Mouse (Mus musculus) forelimb bud, embryonic 11.5 days (tissue): ENCODE data around the gene Upk3a.
"Not testable (repeated sequence)": the region's sequence is repeated elsewhere in the genome, so short reads cannot be mapped to it uniquely, and the experiment has no call there.

Experiments
- DNase-seq: peaks from one replicate; pipeline ENCODE4 v3.0.0-alpha.2; 2012; ENCODE audit warnings: low read depth, low spot score

The Upk3a gene

DNA sequence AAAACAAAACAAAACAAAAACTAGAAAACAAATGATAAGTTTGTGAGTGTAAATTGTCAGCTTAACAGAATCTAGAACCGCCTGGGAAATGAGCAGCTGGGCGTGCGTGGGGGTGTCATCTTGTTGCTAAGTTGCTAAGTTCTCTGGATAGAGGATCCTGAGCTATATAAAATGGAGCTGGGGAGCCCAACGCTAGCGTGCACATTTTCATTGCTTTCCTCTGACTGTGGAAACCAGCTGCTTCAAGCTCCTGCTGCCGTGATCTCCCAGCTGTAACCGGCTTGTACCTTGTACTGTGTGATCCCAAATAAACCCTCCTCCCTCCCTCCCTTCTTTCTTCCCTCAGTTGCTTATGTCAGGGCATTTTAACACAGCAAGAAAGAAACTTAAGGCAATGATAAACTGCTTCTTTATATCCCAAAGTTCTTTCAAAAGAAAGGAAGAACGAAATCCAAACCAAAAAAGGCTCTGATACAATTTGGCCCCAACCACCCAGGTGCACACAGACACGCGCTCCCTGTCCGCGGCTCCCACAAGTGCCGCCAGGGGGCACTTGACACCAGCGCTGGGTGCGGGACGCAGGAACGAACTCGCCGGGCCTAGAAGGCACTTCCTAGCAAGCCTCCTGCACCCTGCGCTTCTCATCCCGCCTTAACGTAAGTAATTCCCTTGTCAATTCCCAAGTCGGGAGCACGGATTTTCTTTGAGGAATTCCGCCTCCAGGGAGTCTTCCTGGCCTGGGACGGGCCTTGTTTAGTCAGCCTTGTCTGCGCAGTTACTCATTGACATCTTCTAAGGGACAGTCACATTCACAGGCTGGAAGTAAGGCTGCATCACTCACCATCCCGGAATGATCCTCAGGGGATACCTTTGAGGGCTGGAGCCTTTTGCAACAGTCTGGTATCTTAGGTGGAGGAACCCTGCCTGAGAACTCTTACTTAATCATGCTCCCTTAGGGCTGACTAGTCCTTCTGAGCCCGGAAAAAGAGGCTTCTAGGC, 15.7 kb upstream of the Upk3a start:
- peak; percentile 65 for DNase-seq

DNA sequence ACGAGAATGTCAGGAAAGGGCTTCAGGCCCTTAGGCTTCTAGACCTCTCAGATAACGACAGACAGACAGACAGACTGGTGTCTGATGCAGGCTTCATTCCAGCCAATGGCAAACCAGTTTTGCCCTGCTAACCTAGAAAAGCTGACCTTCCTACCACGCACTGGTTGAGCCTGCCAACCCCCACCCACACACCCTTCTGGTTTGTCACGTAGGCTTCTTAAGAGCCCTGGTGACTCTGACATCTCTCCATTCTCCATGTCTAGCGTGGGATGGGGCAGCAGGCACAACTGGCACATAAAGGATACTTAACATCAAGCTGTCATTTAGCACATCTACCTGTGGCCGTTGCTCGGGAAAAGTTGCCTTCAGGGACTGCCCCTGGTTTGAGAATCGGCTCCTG, 7.3 kb upstream of the Upk3a start:
- no peak for DNase-seq

DNA sequence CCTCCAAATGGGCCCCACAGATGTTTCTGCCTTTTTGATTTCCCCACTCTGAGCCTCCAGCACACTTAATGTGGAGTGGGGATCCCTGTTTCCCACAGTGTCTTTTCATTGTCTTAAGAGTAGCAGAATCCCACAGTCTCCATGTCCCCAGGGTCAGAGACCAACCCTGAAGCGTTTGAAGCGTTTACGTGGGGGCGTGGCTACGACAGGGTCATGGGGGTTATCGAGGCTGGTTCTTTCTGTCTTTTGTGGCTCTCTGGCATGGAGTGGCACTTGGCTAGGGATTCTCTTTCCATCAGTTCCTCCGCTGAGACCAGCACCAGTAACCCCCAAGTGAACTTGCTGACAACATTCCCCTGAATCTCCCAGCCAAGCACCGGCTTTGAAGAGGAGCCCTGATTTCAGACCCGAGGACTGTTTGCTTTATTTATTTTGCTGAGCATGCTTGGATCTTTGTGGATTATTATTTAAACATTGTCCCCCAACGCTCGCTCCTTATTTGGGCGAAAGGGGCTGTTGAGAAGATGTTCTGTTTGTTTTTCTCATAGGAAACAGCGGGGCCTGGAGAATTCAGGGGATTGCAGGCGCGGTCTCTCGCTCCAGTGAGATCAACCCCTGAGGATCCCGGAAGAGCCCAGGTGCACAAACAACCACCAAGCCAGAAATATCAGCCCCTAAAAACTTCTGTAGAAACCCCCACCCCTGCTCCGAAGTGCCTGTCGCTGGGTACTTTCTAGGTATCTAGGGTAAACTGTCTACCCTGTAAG, 4.9 kb upstream of the Upk3a start:
- DNase-seq: no peak

DNA sequence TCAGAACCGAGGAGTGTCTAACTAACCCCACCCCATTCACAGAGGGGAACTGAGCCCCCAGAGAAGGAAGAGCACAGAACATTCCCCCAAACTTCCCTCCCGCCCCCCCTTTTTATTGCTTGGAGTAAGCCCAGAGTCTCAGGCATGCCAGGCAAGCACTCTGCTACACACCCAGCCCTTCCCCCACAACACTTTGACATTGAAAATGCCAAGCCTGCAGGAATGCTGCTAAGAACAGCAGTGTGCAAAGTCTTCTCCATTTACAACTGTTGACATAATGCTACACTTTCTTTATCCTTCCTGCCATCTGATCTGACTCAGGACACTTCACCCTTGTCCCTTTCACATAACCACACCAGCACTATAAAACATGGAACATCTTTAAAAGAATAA, 4.3 kb upstream of the Upk3a start:
- DNase-seq: no peak

DNA sequence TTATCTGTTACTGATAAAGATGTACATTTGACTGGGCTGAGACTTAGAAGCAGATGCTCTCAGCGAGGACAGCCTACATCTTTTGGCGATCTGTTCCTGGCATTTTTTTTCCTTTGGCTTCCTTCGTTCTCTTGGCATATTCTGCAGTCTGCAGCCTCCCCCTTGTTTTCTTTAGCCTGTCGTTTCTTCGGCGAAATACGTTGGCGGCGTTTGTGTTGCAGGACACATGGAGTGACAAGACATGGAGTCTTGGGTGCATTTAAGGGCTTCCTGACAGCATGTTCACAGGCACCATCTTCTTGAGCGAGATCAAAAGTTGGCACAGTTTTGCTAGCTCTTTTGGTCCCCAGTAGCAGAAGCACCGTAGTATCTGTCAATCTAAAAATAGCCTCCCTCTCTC, 1.2 kb upstream of the Upk3a start:
- no peak for DNase-seq

DNA sequence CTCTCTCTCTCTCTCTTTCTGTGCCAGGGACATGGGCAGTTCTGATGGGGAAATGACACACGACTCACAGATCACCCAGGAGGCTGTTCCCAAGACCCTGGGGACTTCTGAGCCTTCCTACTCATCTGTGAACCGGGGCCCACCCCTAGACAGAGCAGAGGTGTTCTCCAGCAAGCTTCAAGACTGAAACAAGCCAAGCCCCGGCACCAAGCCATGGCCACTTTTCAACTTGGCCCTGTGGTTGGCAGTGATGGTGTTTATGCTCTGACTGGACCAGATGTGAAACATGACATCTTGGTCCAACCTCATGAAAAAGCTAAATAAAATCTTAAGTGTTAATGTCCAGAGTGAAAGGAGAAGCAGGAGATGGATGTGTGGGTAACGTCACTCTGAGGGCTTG, 5.3 kb downstream of the Upk3a start:
- no peak for DNase-seq

DNA sequence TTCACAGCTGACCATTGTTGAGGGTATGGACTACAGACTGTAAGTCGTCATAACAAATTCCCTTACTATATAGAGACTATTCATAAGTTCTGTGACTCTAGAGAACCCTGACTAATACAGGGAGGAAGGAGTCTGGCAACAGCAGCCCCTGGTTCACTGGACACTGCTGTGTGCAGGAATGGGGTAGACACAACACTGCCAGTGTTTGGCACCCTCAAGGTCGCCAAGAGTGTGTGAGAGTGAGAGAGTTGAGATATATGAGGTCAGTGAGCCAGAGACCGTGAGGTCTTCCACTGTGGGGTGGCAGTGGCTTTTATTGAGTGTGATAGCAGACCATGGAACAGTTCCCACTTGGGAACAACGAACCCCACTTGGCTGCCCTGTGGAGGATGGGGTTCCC, 9.3 kb downstream of the Upk3a start:
- DNase-seq: no peak

DNA sequence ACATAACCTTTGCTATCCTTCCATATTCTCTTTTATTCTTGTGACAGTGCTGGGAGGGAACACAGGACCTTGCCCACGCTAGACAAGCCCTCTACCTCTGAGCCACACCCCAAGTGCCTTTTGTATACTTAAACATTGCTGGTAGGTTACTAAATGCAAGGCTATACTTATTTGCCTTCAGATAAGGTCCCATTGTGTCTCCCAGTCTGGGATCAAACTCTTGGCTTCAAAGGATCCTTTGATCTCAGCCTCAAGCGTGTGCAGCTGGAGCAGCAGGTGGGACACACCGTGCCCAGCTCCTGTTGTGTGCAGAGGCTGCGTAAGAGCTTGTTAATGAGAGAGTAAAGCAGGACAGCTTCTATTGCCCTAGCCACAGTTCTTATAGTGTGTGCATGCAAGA, 10.8 kb downstream of the Upk3a start:
- no peak for DNase-seq

DNA sequence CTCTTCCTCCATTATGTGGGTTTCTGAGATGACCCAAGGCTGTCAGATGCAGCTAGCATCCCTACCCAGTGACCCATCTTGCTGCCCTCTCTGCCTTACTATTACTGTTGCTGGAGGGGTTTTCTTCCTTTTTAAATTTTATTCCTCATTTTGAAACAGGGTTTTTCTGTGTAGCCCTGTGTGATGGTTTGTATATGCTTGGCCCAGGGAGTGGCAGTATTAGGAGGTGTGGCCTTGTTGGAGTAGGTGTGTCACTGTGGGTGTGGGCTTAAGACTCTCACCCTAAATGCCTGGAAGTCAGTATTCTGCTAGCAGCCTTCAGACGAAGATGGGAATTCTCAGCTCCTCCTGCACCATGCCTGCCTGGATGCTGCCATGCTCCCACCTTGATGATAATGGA, 11.7 kb downstream of the Upk3a start, which contains the start of gene Fam118a:
TSS of gene Fam118a (plus strand) at position 301 of the 400 bp plus-strand sequence.
- not testable (repeated sequence) for DNase-seq

DNA sequence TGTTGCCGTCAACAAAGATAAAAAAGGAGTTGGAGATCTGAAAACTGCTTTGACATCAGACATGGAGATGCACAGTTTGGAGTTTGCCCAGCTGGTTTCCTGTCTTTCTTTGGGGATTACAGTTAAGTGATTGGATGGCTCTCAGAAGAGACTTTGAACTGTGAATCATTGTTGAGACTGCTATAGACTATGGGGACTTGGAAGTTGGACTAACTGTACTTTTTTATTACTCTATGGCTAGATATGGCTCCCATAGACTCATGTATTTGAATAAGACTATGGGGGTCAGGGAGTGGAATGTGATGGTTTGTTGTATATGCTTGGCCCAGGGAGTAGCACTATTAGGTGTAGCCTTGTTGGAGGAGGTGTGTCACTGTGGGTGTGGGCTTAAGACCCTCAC, 13.7 kb downstream of the Upk3a start:
- DNase-seq: not testable (repeated sequence)

DNA sequence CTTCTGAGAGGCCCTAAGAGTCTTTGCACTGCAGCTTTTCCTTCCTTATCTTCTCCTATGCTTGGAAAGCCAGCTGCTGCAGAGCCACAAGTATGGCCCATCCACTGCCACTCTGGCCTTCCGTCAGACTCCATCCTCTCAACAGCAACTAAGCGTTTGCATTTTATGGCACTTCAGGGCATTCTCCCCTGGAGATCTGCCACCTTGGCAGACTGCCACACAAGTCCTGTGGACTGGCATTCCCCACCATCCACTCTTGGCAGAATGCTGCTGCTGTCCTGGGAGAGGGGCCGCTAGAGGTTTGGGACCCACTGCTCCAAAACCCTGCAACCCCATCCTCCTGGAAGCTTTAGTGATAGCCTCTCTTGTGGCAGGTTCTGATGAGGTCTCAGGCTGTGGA, 14.9 kb downstream of the Upk3a start:
- DNase-seq: no peak

DNA sequence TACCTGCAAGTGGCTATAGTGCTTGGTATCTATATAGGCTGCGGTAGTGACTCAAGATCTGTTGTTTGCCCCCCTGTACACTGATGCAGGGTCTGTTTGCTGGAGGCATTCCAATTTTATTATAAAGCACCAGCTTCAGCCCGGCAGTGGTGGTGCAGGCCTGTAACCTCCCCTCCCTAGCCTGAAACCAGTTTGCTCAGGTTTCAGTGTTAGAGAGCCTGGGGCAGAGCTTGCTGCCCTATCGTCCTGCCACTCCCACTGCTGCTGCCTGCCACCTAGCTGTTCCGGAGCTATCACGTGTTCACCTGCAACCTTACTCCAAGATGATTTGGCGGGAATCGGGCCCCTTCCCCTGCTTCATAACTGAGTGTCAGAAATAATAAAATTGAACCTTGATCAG, 17.0 kb downstream of the Upk3a start:
- DNase-seq: not testable (repeated sequence)

DNA sequence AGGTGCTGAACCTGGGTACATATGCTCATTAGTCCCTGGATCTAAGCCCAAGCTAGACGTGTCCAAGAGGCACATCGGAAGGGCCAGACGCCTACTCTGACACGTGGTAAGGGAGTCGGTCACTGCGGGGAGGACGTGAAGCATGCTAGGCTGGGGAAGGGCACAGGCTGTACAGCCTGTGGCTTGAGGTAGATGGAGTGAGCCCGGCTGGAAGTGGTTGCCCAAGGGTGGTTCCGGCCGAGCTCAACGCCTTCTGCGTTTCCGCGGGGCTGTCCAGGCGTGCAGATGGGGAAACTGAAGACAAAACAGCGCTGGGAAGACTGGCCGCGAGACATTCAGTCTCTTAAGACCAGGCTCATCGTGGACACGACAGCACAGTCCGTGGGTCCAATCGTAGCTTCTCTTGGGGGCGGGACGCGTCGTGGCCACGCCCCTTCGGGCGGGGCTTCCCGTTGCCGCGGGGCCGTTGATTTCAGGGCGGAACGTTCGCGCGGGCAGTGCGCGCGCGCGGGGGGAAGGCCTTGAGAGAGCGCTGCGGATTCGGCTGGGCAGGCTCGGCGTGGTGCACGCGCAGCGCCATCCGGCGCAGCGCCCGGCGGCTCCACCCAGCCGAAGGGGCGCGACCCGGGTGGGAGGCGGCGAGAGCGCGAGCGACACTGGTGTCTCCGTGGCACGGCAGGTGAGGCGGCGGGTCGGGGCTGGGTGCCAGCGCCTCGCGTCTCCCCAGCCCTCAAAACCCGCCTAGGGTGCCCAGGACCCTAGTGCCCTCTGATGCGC, 19.8 kb downstream of the Upk3a start:
- peak; percentile 98 for DNase-seq

DNA sequence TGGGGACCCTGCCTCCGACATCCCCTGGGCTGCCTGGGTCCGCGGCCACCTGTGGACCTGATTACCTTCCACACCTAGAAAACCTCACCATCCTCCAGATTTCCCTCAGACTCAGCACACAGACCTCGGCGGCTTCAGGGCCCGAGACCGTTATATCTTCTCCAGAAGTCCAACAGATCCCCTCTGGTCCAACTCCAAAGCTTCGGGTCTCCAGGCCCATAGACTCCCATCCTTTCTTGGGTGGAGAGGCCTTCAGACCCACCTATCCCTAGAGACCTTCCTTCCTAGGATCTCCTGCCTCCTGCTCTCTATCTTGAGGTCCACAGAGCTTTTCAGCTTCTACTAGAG, 20.4 kb downstream of the Upk3a start:
- no peak for DNase-seq

DNA sequence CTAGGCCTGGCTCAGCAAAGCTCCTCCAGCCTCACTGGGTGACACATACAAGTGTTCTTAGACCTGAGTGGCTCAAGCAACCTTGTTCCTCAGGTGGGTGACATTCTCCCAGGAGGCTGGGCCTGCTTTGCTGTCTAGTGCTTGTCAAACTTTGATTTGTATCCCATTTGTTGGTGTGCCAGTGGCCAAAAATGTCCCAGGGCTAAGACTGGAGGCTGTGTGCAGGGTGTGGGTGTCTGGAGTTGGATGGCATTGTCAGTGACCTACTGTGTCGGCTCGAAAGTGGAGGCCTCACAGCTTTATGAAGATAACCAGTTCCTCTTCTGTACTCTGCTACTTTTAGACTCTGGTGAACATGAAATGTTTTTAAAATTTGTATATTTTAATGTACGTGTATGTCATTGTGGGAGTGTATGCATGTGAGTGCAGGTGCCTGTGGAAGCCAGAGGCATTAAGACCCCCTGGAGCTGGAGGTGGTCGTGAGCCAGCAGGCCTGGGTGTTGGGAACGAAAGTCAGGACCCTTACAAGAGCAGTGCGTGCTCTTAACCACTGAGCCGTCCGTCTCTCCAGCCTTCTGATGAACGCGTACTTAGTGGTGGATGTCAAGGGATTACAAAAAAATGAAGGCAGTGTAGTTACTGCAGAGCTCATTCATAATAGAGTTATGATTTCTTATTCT, 24.7 kb downstream of the Upk3a start:
- DNase-seq: no peak

DNA sequence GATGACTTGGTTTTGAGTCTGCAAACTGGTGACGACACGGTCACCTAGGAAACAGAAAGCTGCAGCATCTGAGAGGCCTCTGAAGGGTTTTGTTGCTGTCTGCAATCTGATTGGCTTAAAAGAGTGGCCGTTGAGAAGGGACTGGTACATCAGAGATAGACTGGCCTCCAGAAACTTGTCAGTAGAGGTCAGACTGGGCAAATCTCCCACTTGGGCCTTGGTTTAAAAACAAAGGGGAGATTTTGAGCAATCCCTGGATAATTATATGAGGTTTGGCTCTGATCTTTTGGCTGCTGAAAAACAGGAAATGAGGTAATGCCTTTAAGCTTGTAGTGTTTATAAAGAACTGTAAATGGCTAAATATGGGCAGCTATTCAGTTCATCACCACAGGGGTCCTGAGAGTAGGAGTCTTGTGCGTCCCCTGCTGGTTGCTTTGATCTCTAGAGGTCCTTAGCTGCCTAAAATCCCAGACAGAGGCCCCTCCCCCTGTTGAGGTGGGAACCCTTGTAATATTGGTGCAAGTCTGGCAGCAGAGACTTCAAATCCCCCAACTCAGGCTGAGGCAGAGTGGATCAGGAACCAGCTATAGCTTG, 25.5 kb downstream of the Upk3a start:
- peak; percentile 72 for DNase-seq

DNA sequence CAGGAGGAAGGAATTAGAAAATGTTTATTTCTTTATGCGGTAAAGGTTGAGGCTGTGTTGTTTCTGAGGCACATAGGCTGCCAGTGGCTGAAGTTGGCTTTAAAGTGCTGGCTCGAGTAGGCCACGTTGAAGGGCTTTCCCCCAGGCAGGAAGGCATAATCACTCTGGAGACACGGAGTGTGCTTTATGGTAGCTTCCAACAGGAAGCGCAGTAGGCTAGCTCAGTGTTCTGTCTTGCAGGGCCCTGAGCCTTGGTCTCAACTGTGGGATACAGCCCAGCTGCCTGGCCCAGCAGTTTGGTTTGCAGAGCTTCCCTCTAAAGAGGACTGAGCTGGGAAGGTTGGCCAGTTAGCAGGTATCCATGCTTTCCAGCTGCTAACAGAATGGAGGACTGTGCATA, 26.2 kb downstream of the Upk3a start:
- DNase-seq: no peak

DNA sequence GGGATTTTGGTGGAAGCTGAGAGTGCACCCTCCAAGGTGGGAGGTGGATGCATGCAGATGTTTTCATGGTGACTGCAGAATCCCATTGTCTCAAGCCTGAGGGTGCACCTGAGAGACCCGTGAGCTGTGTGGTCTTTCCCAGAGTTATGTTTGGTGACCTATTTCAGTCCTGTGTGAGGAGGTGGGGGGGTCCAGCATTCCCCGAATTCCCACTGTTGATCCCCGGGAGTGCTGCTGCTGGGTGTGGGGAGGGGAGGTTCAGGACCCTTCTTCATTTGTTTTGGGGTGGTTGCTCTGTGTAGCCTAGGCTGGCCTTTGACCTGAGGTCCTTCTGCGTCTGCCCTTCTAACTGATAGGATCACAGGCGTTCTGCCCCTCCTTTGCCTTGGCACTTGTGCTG, 26.8 kb downstream of the Upk3a start:
- DNase-seq: no peak

DNA sequence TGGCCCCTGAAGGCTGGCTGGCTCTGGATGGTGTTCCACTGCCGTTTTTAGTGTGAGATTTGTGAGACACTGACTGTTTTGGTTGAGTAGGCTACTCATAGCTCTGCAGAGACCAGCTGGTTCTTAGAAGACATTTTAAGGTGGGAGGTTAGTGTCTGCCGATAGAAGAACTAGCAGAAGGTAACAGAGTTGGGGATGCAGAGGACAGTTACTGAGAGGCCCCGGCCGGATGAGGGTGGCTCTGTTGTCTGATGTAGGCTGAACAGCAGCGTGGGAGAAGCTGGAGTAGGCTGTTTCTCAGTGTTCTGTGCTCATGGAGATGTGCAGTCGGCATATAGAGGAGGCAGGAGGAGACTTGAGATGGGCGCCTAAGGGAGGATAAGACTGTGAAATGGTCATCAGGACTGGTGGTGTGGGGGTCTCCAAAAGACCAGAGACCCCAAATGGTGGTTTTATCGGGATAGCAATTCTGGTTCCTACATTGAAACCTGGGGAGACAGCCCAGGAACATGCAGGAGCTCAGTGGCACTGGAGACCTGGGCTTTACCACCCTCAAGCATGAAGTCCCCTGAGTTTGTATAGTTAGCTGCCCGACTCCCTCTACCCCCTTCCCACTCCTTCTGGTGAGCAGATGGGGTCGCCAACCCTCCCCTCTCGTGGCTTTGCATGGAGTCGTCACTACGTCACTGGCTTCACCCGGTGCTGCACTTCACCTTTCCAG, 29.4 kb downstream of the Upk3a start:
- no peak for DNase-seq

DNA sequence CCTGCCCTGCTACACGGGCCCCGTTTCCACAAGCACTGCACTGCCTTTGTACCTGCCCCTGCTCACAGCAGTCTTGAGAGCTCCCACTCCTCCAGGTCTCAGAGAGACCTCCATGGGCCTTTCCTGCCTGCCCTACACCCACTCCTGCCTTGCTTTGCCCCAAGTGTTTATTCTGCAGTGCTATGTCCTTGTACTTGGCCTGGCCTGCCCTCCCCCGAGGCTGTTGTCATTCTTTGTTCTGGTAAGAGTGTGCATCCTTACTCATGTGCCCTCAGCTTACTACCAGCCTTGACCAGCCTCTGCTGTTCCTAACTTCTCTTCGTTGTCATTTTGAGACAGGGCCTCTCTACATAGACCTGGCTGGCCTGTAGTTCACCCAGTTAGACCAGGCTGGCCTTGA, 30.9 kb downstream of the Upk3a start:
- no peak for DNase-seq
